Mouse (Mus musculus) olfactory bulb, adult 2 months (tissue): Measurements from ENCODE around the gene Ndufa13.

Experiments used
- CTCF ChIP-seq: fragments of 200-500 bp; IDR thresholded peaks from 2 replicates; pipeline ENCODE4 v1.5.1; 2012; ENCODE audit warnings: low read depth, mild to moderate bottlenecking, low read length, moderate library complexity; ENCODE audit not compliant: insufficient read depth
- POLR2A ChIP-seq: fragments of 200-500 bp; IDR thresholded peaks from 2 replicates; pipeline ENCODE4 v1.6.1; 2012; ENCODE audit warnings: mild to moderate bottlenecking, low read depth, low read length, moderate library complexity; ENCODE audit not compliant: insufficient read depth

GRCm38 (mm10) chr8:69888244-69888866, 14.0 kb downstream of the Ndufa13 start:
- TF ChIP-seq POLR2A (no peak), CTCF (no peak)
